ENCODE assay signal across 22 mouse cellular contexts in the genomic region with DNA sequence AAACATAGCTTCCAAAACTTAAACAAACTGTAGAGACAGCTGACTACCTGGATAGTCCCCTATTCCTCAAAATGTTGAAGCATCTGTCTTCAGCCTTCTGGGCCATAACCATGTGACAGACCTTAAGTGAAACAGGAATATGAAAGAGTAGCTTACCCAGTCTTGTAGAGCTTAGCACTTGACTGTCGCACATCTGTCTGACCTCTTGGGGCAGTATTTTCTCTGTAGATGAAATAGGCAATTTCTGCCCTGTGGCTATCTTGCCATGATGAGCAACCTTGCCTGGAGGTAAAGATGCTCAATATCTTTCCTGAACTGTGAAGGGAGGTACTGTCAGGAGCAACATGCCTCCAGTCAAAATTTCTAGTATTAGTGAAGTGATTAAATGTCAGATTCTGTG. TPM values are rescaled to one million over a fixed set of nuclear protein-coding genes. Genes with fewer than 3 reads are reported as not detected.
DNase-seq lines count a peak whose midpoint lies in the region; ATAC-seq and TF ChIP-seq lines count a peak whose summit lies in the region.
"Had no signal": no experiment of that assay in that cellular context is flagged by ENCODE, and none has a peak within 500 bp of the region (broad histone marks: within the 10 kb centered on the region; RNA-seq: fewer than 3 reads in every experiment).

No protein-coding gene starts in this region.

- no peak; the same call in 1 of the 2 replicates for TF ChIP-seq RAD21 in CH12.LX (IDR thresholded peaks at IDR 0.05; ENCODE audit: low read depth, low read length)

- no peaks in the 10 kb centered on the region for H3K36me3 ChIP-seq in liver, postnatal 0 days (replicated peaks; ENCODE audit: insufficient read depth, low read length)
- H3K36me3 ChIP-seq in CH12.LX (replicated peaks in 1 of 2; ENCODE audit: control insufficient read depth in 1 of 2, insufficient read depth in 1 of 2, low read length in 1 of 2), result no peaks in the 10 kb centered on the region
- H3K36me3 ChIP-seq in stomach, postnatal 0 days (ENCODE audit: control insufficient read depth, insufficient read depth, low read length), result no peaks in the 10 kb centered on the region
- no peaks in the 10 kb centered on the region for H3K36me3 ChIP-seq in hindbrain, embryonic 10.5 days
- H3K36me3 ChIP-seq: hindbrain, embryonic 15.5 days; kidney, embryonic 15.5 days; midbrain, embryonic 15.5 days; neural tube, embryonic 13.5 days had no signal

- H3K4me2 ChIP-seq in liver, postnatal 0 days (ENCODE audit: low read depth, low read length), result no peak overlapping the region
- no peak overlapping the region for H3K4me2 ChIP-seq in CH12.LX (ENCODE audit: insufficient read depth, low read depth, poor library complexity, severe bottlenecking)
- no peak overlapping the region for H3K4me2 ChIP-seq in stomach, postnatal 0 days (replicated peaks; ENCODE audit: low read depth)
- H3K4me2 ChIP-seq: forebrain, embryonic 13.5 days; hindbrain, embryonic 15.5 days; kidney, embryonic 15.5 days; liver, embryonic 11.5 days; midbrain, embryonic 15.5 days; neural tube, embryonic 13.5 days had no signal

- H3K79me2 ChIP-seq in CH12.LX (replicated peaks; ENCODE audit: control insufficient read depth, extremely low read depth, insufficient read depth, poor library complexity, severe bottlenecking), result peaks cover 11% of the 10 kb centered on the region

- TF ChIP-seq EP300 in liver, postnatal 0 days (IDR thresholded peaks at IDR 0.05; ENCODE audit: low read depth), result no peak
- no peak for TF ChIP-seq EP300 in CH12.LX (IDR thresholded peaks at IDR 0.05; ENCODE audit: low read length)
- TF ChIP-seq EP300 in stomach, postnatal 0 days (optimal IDR thresholded peaks at IDR 0.05), result no peak

- DNase-seq in liver, postnatal 0 days, result no peak
- DNase-seq in liver, result no peak
- DNase-seq in CH12.LX (ENCODE audit: extremely low read depth), result peak; percentile 22
- peak; percentile 53 for DNase-seq in R1 (ENCODE audit: low read depth, low spot score)
- no peak for DNase-seq in stomach, postnatal 0 days (ENCODE audit: low spot score)
- DNase-seq in hindbrain, embryonic 10.5 days (ENCODE audit: low spot score), result no peak
- DNase-seq in cerebellum, postnatal 36 days, result no peak
- DNase-seq: adrenal gland, postnatal 14 days; cerebellum, adult 8-10 months; gastrocnemius, postnatal 36 days; heart, postnatal 36 days; kidney, postnatal 4 days; lung, adult 18-20 months had no signal

- TF ChIP-seq POLR2A in CH12.LX (IDR thresholded peaks at IDR 0.05; ENCODE audit: low read depth, low read length), result no peak

- no peak for ATAC-seq in liver, postnatal 0 days
- ATAC-seq in stomach, postnatal 0 days (ENCODE audit: low FRiP score, low TSS enrichment), result no peak
- ATAC-seq: forebrain, embryonic 13.5 days; intestine, embryonic 16.5 days; midbrain, embryonic 15.5 days had no signal

- dilution Hi-C loops in CH12.LX (cut with MboI; ENCODE audit: extremely low pct_ligation_motif_present, extremely low pct_unique_long_range_greater_than_20kb, low sequenced_read_pairs), result no loop called here

- H3K4me3 ChIP-seq in liver, postnatal 0 days (ENCODE audit: low read depth, low read length), result no peak overlapping the region
- no peak overlapping the region for H3K4me3 ChIP-seq in CH12.LX (replicated peaks in 1 of 3; ENCODE audit: low read depth in 2 of 3, low read length in 2 of 3, poor library complexity in 1 of 3)
- H3K4me3 ChIP-seq in stomach, postnatal 0 days (ENCODE audit: low read depth, low read length), result no peak overlapping the region
- H3K4me3 ChIP-seq in hindbrain, embryonic 10.5 days, result no peak overlapping the region
- H3K4me3 ChIP-seq: forebrain, embryonic 13.5 days; hindbrain, embryonic 15.5 days; kidney, embryonic 15.5 days; midbrain, embryonic 15.5 days; myocyte; neural tube, embryonic 13.5 days had no signal

- no peak overlapping the region for H3K27ac ChIP-seq in liver, postnatal 0 days (ENCODE audit: low read depth)
- no peak overlapping the region for H3K27ac ChIP-seq in CH12.LX (ENCODE audit: insufficient read depth, low read depth)
- H3K27ac ChIP-seq in stomach, postnatal 0 days (replicated peaks), result no peak overlapping the region
- no peak overlapping the region for H3K27ac ChIP-seq in hindbrain, embryonic 10.5 days
- H3K27ac ChIP-seq: forebrain, embryonic 13.5 days; hindbrain, embryonic 15.5 days; kidney, embryonic 15.5 days; midbrain, embryonic 15.5 days; neural tube, embryonic 13.5 days had no signal

- H3K27me3 ChIP-seq in liver, postnatal 0 days (ENCODE audit: insufficient read depth, low read length), result no peaks in the 10 kb centered on the region
- no peaks in the 10 kb centered on the region for H3K27me3 ChIP-seq in CH12.LX (replicated peaks)
- no peaks in the 10 kb centered on the region for H3K27me3 ChIP-seq in stomach, postnatal 0 days (ENCODE audit: control insufficient read depth, insufficient read depth, low read length)
- no peaks in the 10 kb centered on the region for H3K27me3 ChIP-seq in hindbrain, embryonic 10.5 days (ENCODE audit: insufficient read depth, poor library complexity, severe bottlenecking)
- H3K27me3 ChIP-seq: forebrain, embryonic 13.5 days; hindbrain, embryonic 15.5 days; kidney, embryonic 15.5 days; midbrain, embryonic 15.5 days; neural tube, embryonic 13.5 days had no signal

- TF ChIP-seq CTCF in liver, postnatal 0 days (IDR thresholded peaks at IDR 0.05; ENCODE audit: low read depth), result peak; percentile 22; the same call in 1 of the 2 replicates
- TF ChIP-seq CTCF in CH12.LX (conservative IDR thresholded peaks at IDR 0.05 in 1 of 2, IDR thresholded peaks at IDR 0.05 in 1 of 2; ENCODE audit: low read depth in 2 of 2, low read length in 2 of 2), result peak; percentile 10 to 47; a peak in 2 of 4 replicates
- TF ChIP-seq CTCF in stomach, postnatal 0 days (IDR thresholded peaks at IDR 0.05; ENCODE audit: low read depth), result peak; percentile 15

- in situ Hi-C loops in CH12.LX (cut with MboI; ENCODE audit: low pct_ligation_motif_present, low pct_unique_long_range_greater_than_20kb, low sequenced_read_pairs), result no loop called here

- no peaks in the 10 kb centered on the region for H3K9me3 ChIP-seq in liver, postnatal 0 days (ENCODE audit: low read length)
- H3K9me3 ChIP-seq in CH12.LX (replicated peaks; ENCODE audit: low read length), result peaks cover 5% of the 10 kb centered on the region
- H3K9me3 ChIP-seq in stomach, postnatal 0 days (ENCODE audit: control insufficient read depth, low read length), result no peaks in the 10 kb centered on the region
- H3K9me3 ChIP-seq in hindbrain, embryonic 10.5 days, result no peaks in the 10 kb centered on the region; the same call in 1 of the 2 replicates
- H3K9me3 ChIP-seq: forebrain, embryonic 13.5 days; hindbrain, embryonic 15.5 days; kidney, embryonic 15.5 days; midbrain, embryonic 15.5 days; neural tube, embryonic 13.5 days had no signal

- peaks cover 3% of the 10 kb centered on the region for H3K4me1 ChIP-seq in liver, postnatal 0 days (ENCODE audit: insufficient read depth)
- H3K4me1 ChIP-seq in CH12.LX (ENCODE audit: control insufficient read depth in 1 of 2, insufficient read depth in 2 of 2), result peaks cover 2 to 8% of the 10 kb centered on the region in 2 experiments; a peak in 3 of 4 replicates
- no peaks in the 10 kb centered on the region for H3K4me1 ChIP-seq in stomach, postnatal 0 days (replicated peaks; ENCODE audit: control insufficient read depth, insufficient read depth)
- H3K4me1 ChIP-seq in hindbrain, embryonic 10.5 days (replicated peaks), result peaks cover 2% of the 10 kb centered on the region; the same call in 1 of the 2 replicates
- H3K4me1 ChIP-seq: kidney, embryonic 15.5 days had no signal

- no peak overlapping the region for H3K9ac ChIP-seq in liver, postnatal 0 days (replicated peaks)
- no peak overlapping the region for H3K9ac ChIP-seq in CH12.LX (ENCODE audit: insufficient read depth, low read depth)
- H3K9ac ChIP-seq in stomach, postnatal 0 days (ENCODE audit: low read length), result no peak overlapping the region
- H3K9ac ChIP-seq: forebrain, embryonic 13.5 days; hindbrain, embryonic 15.5 days; kidney, embryonic 15.5 days; midbrain, embryonic 15.5 days; neural tube, embryonic 13.5 days had no signal

- WGBS in liver, postnatal 0 days (ENCODE audit: insufficient replicate concordance), result 73% methylated on average over 1 of the region's 1 CpGs
- 69% methylated on average over 1 of the region's 1 CpGs for WGBS in stomach, postnatal 0 days
- 67% methylated on average over 1 of the region's 1 CpGs for WGBS in hindbrain, embryonic 10.5 days

TF ChIP-seq in CH12.LX, 34 proteins besides CTCF, POLR2A, EP300 and RAD21 (continues in another document):
- no peak for TF ChIP-seq RCOR1 (conservative IDR thresholded peaks at IDR 0.05; ENCODE audit: low read depth, low read length)

RNA-seq across cellular contexts. Expression of a gene that starts 2.9 kb away (rescaled TPM):
- 42.1 and 50.0 TPM in 2 replicates for polyA plus RNA-seq in liver, postnatal 0 days (2015; fragmentation: Nextera tagmentation; extraction: Ambion mirVana)
- 161 and 180 TPM in 2 replicates for total RNA-seq in CH12.LX (2012; rRNA removed)
- 341 and 373 TPM in 2 replicates for total RNA-seq in CH12.LX (2014; rRNA removed)
- polyA plus RNA-seq in CH12.LX (2012; ENCODE audit: insufficient read length, low read depth), result 180 and 202 TPM in 2 replicates
- polyA plus RNA-seq in stomach, postnatal 0 days (2015; fragmentation: Nextera tagmentation; extraction: Ambion mirVana), result 80.4 and 80.5 TPM in 2 replicates
- polyA plus RNA-seq in hindbrain, embryonic 10.5 days (2016; fragmentation: Nextera tagmentation; extraction: Ambion mirVana), result 239 and 277 TPM in 2 replicates

RNA-seq across cellular contexts. Expression of a gene that starts 24.2 kb away (rescaled TPM):
- polyA plus RNA-seq in liver, postnatal 0 days (2015; fragmentation: Nextera tagmentation; extraction: Ambion mirVana), result 14.2 and 17.2 TPM in 2 replicates
- 41.4 and 51.6 TPM in 2 replicates for total RNA-seq in CH12.LX (2012; rRNA removed)
- 39.5 and 41.2 TPM in 2 replicates for total RNA-seq in CH12.LX (2014; rRNA removed)
- 27.9 and 30.1 TPM in 2 replicates for polyA plus RNA-seq in CH12.LX (2012; ENCODE audit: insufficient read length, low read depth)
- 30.4 and 34.6 TPM in 2 replicates for polyA plus RNA-seq in stomach, postnatal 0 days (2015; fragmentation: Nextera tagmentation; extraction: Ambion mirVana)
- polyA plus RNA-seq in hindbrain, embryonic 10.5 days (2016; fragmentation: Nextera tagmentation; extraction: Ambion mirVana), result 82.2 and 85.5 TPM in 2 replicates

RNA-seq across cellular contexts. Expression of a gene that starts 39.2 kb away (rescaled TPM):
- polyA plus RNA-seq in liver, postnatal 0 days (2015; fragmentation: Nextera tagmentation; extraction: Ambion mirVana), result 0.94 and 1.5 TPM in 2 replicates
- total RNA-seq in CH12.LX (2012; rRNA removed) (not detected in 2 replicates), CH12.LX (2014; rRNA removed) (not detected in 2 replicates)
- not detected in 2 replicates for polyA plus RNA-seq in CH12.LX (2012; ENCODE audit: insufficient read length, low read depth)
- 3.5 and 5.0 TPM in 2 replicates for polyA plus RNA-seq in stomach, postnatal 0 days (2015; fragmentation: Nextera tagmentation; extraction: Ambion mirVana)
- polyA plus RNA-seq in hindbrain, embryonic 10.5 days (2016; fragmentation: Nextera tagmentation; extraction: Ambion mirVana), result 4.0 and 4.8 TPM in 2 replicates
- total RNA-seq: megakaryocyte-erythroid progenitor cell, adult 5-6 weeks had no signal

RNA-seq across cellular contexts. Expression of a gene that starts 57.9 kb away (rescaled TPM):
- polyA plus RNA-seq in liver, postnatal 0 days (2015; fragmentation: Nextera tagmentation; extraction: Ambion mirVana), result 173 and 218 TPM in 2 replicates
- total RNA-seq in CH12.LX (2012; rRNA removed), result 243 and 332 TPM in 2 replicates
- 227 and 278 TPM in 2 replicates for total RNA-seq in CH12.LX (2014; rRNA removed)
- polyA plus RNA-seq in CH12.LX (2012; ENCODE audit: insufficient read length, low read depth), result 681 and 693 TPM in 2 replicates
- 235 and 244 TPM in 2 replicates for polyA plus RNA-seq in stomach, postnatal 0 days (2015; fragmentation: Nextera tagmentation; extraction: Ambion mirVana)
- polyA plus RNA-seq in hindbrain, embryonic 10.5 days (2016; fragmentation: Nextera tagmentation; extraction: Ambion mirVana), result 313 and 393 TPM in 2 replicates

Comparison
In these comparisons a context has a peak if more than half of its experiments do, and no peak if none do; other contexts are left out.
1. DNase-seq: peak in CH12.LX (single experiment) and R1 (single experiment); none in liver, postnatal 0 days (single experiment), liver (single experiment), stomach, postnatal 0 days (single experiment), hindbrain, embryonic 10.5 days (single experiment) and cerebellum, postnatal 36 days (0 of 2).
2. Peak in every context shown above with its lines, with median percentiles within 50 percentile points of each other: CTCF ChIP-seq.